Mouse (Mus musculus): Measurements from ENCODE around the gene Hexim2. TPM values are rescaled to one million over a fixed set of nuclear protein-coding genes. Genes with fewer than 3 reads are reported as not detected.

Gene Hexim2
- polyA plus RNA-seq, 1 experiment from 2014 or later, result 24.2 TPM

DNA sequence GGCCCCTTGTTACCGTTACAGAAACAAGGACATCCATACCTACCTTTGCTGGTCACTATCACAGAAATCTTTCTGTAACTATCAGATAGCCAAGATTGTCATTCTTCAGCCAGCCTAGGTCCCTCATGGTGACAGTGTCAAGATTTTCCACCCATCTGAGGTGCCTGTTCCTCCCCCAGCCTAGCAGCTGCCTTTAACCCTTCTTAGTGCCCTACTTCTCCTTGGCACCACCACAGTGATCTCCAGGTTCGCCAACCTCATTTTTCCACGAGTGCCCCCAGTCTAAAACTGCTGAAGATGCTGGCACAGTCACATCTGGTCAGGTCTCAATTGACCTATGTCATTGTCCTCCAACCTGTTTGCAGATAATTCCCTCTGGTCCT lies 37.9 kb downstream of the Hexim2 start:
- Histone ChIP-seq H3K27ac (no peak overlapping the region; the same call in 1 of the 2 replicates), H3K9me3 (ENCODE audit: control insufficient read depth, low read length) (no peaks in the 10 kb centered on the region), H3K4me1 (replicated peaks; ENCODE audit: control insufficient read depth, insufficient read depth, low read length) (peaks cover 17% of the 10 kb centered on the region; the same call in 1 of the 2 replicates), H3K4me3 (replicated peaks; ENCODE audit: low read length) (peak overlapping the region; percentile 77), H3K9ac (peak overlapping the region; percentile 82), H3K36me3 (replicated peaks; ENCODE audit: control insufficient read depth, insufficient read depth) (no peaks in the 10 kb centered on the region), H3K4me2 (replicated peaks) (peak overlapping the region; percentile 92), H3K27me3 (ENCODE audit: control insufficient read depth, insufficient read depth, low read length) (peaks cover 31% of the 10 kb centered on the region)
- 55% methylated on average over 3 of the region's 3 CpGs for WGBS
- ATAC-seq (ENCODE audit: low FRiP score), result no peak; the same call in 1 of the 2 replicates
- DNase-seq (ENCODE audit: low spot score), result no peak

DNA sequence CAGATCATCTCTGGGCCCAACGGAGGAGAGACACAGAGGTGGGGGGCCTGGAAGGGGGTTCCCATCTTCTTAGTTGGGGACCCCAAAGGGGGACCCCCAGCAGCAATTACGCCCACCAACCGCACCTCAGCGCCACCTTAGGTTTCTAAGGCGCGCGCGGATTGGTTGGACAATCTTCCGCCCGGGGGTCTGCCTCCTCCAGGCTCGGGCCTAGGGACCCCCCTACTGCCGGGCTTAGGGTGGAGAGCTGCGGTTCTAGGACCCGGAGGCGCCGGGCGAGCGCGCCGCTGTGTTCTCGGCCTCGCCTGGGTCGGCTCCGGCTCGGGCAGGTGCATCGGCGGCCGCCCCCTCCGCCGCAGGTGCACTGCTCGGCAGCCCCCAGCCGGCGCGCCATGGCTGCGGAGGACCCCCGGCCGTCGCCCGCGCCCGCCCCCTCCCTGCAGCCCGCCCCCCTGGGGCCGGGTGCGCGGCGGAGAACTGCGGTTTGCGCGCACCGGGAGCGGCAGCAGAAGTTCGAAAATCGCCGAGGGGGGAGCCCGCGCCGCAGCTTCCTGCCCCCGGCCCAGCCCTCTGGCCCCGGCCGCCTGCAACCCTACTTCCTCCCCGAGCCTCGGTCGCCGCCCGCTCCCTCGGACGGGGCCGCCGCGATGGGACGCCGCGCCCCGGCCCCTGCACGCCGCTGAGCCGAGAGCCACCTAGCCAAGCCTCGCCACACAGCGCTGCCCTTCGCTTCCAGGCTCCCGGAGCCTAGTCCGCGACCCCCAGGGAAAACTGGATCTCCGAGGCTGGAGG lies 38.5 kb downstream of the Hexim2 start, which contains the start of gene Fmnl1:
Fmnl1 (plus strand) TSS at position 614 of the 792 bp plus-strand sequence.
- under 1% methylated on average over 61 of the region's 84 CpGs for WGBS
- Histone ChIP-seq H3K4me1 (replicated peaks; ENCODE audit: control insufficient read depth, insufficient read depth, low read length) (peaks cover 17% of the 10 kb centered on the region; the same call in 1 of the 2 replicates), H3K27me3 (ENCODE audit: control insufficient read depth, insufficient read depth, low read length) (peaks cover 31% of the 10 kb centered on the region)

DNA sequence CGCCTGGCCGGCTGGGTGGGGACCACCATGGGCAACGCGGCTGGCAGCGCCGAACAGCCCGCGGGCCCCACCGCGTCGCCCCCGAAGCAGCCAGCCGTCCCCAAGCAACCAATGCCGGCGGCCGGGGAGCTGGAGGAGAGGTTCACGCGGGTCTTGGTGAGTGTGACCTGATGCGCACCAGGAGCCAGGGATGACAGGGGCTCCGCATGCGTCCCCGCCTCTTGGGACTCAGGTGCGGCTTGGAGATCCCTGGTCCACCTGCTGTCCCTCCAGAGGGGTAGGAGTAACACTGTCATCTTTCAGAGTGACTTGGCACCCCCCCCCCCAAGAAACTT lies 39.0 kb downstream of the Hexim2 start:
- Histone ChIP-seq H3K9ac (peak overlapping the region; percentile 82), H3K4me1 (replicated peaks; ENCODE audit: control insufficient read depth, insufficient read depth, low read length) (peaks cover 17% of the 10 kb centered on the region; the same call in 1 of the 2 replicates), H3K36me3 (replicated peaks; ENCODE audit: control insufficient read depth, insufficient read depth) (no peaks in the 10 kb centered on the region), H3K27me3 (ENCODE audit: control insufficient read depth, insufficient read depth, low read length) (peaks cover 31% of the 10 kb centered on the region), H3K4me3 (replicated peaks; ENCODE audit: low read length) (peak overlapping the region; percentile 77), H3K9me3 (ENCODE audit: control insufficient read depth, low read length) (no peaks in the 10 kb centered on the region), H3K4me2 (replicated peaks) (peak overlapping the region; percentile 92), H3K27ac (peak overlapping the region; percentile 62; the same call in 1 of the 2 replicates)
- ATAC-seq (ENCODE audit: low FRiP score) (no peak), DNase-seq (ENCODE audit: low spot score) (no peak)
- WGBS, result 2% methylated on average over 23 of the region's 23 CpGs

More for the DNA sequence above, 38.5 kb downstream of the Hexim2 start, which contains the start of gene Fmnl1:
- H3K4me2 ChIP-seq (replicated peaks), result peak within 1 kb of the TSS; percentile 92
- peak; percentile 68 for DNase-seq (ENCODE audit: low spot score)
- peak within 1 kb of the TSS; percentile 82 for H3K9ac ChIP-seq
- H3K27ac ChIP-seq, result peak within 1 kb of the TSS; percentile 62
- H3K9me3 ChIP-seq (ENCODE audit: control insufficient read depth, low read length), result no peaks in the 10 kb centered on the region
- ATAC-seq (ENCODE audit: low FRiP score), result peak; percentile 82
- H3K36me3 ChIP-seq (replicated peaks; ENCODE audit: control insufficient read depth, insufficient read depth), result no peaks in the 10 kb centered on the region
- H3K4me3 ChIP-seq (replicated peaks; ENCODE audit: low read length), result peak within 1 kb of the TSS; percentile 77

DNA sequence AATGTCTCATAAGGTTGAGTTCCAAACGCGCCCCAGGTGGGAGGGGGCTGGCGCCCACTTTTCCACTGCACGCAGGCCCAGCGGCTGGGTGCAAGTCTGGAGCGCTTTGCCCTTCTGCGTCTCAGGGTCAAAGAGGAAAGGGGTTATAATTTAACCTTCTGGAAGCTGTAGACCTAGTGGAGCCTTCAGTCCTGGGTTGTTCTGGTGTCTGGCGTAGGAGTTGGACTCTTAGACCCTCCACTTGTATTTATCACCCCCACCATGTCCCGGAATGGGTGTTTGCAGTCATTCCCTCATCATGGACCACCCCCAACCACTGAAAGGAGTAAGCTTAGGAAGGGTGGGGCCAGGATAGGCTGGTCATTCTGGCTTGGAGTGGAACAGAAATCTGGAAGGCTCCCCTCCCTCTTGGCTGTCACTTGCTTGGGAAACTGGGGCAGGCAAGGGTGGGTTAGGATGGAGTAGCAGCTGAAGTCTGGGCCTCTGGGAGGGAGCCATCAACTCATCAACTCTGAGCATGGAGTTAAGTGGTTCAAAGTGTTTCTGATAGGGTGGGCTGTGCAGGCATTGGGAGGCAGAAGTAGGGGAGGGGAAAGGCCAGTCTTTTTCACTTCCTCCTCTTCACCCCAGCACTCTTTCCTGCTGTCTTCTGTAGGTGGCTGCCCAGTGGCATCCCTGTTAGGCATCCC lies 39.6 kb downstream of the Hexim2 start:
- ATAC-seq (ENCODE audit: low FRiP score), result no peak
- no peak for DNase-seq (ENCODE audit: low spot score)
- Histone ChIP-seq H3K36me3 (replicated peaks; ENCODE audit: control insufficient read depth, insufficient read depth) (no peaks in the 10 kb centered on the region), H3K27ac (no peak overlapping the region), H3K4me3 (replicated peaks; ENCODE audit: low read length) (peak overlapping the region; percentile 77), H3K27me3 (ENCODE audit: control insufficient read depth, insufficient read depth, low read length) (peaks cover 31% of the 10 kb centered on the region), H3K4me2 (replicated peaks) (peak overlapping the region; percentile 92), H3K9me3 (ENCODE audit: control insufficient read depth, low read length) (no peaks in the 10 kb centered on the region), H3K9ac (peak overlapping the region; percentile 82; the same call in 1 of the 2 replicates), H3K4me1 (replicated peaks; ENCODE audit: control insufficient read depth, insufficient read depth, low read length) (peaks cover 17% of the 10 kb centered on the region; the same call in 1 of the 2 replicates)
- 58% methylated on average over 9 of the region's 9 CpGs for WGBS

DNA sequence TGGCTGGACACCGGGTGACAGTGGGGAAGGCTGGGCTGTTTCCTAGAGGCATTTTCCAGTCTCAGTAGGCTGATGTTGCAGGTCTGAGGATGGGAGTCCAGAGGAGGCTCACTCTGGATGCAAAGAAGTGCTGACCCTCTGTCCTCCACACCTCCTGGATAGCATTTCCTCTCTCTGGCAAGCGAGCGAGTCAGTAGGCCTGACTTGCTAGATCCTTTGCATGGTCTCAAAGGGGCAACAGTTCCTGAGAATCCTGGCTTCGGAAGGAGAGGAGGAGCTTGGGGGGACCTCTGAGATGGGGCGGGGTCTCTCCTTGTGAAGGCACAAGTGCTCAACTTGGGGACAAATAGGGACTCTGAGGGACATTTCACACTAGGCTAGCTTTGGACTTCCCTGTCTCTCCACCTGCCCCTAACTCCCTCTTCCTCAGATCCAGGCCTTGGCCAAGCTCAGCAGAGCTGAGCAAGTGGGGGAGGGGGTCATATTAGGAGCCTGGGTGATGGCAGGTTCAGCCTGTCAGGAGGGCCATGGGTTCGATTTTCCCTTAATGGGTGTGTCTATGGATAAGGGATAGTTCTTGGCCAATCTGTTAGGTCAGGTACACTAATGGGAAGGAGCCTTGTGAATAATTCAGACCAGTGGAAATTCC lies 40.3 kb downstream of the Hexim2 start:
- no peak overlapping the region; the same call in 1 of the 2 replicates for H3K9ac ChIP-seq
- WGBS, result 63% methylated on average over 6 of the region's 6 CpGs
- peaks cover 17% of the 10 kb centered on the region; the same call in 1 of the 2 replicates for H3K4me1 ChIP-seq (replicated peaks; ENCODE audit: control insufficient read depth, insufficient read depth, low read length)
- H3K27me3 ChIP-seq (ENCODE audit: control insufficient read depth, insufficient read depth, low read length), result peaks cover 31% of the 10 kb centered on the region
- H3K4me3 ChIP-seq (replicated peaks; ENCODE audit: low read length), result no peak overlapping the region
- H3K9me3 ChIP-seq (ENCODE audit: control insufficient read depth, low read length), result no peaks in the 10 kb centered on the region
- peak overlapping the region; percentile 92 for H3K4me2 ChIP-seq (replicated peaks)
- no peak for DNase-seq (ENCODE audit: low spot score)
- no peak for ATAC-seq (ENCODE audit: low FRiP score)
- no peak overlapping the region for H3K27ac ChIP-seq
- H3K36me3 ChIP-seq (replicated peaks; ENCODE audit: control insufficient read depth, insufficient read depth), result no peaks in the 10 kb centered on the region

DNA sequence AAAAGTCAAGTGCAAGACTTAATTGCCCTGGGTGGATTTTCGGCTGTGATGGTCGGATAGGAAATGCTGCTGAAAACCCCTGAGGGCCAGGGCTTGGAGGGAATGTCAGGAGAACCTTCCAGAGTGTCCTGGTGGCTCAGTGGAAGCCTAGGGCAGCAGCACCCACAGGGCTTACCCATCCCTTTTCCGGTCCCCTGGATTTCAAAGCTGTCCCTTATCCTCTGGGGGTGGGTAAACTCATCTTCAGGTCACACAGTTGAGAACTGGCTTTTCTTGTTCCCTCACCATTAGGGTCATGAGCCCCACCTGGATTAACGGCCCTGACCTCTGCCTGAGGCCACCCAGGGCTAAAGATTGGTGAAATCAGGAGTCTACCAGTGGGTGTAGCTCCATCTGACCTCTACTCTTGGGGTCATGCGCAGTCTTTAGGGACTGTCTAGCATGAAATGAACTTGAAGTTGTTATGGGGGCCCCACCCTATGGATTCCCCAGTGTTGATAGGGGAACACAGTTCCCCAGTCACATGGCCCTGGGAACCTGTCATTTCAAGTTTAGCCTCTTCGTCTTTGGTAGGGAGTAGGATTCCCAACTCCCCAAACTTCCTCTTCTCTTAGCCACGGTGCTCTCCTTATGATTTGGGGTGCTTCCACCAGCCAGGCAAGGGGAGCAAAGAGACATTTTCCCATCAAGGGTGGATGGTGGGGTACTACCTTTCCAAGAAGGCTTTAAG lies 41.0 kb downstream of the Hexim2 start:
- Histone ChIP-seq H3K4me1 (replicated peaks; ENCODE audit: control insufficient read depth, insufficient read depth, low read length) (peaks cover 17% of the 10 kb centered on the region; the same call in 1 of the 2 replicates), H3K27me3 (ENCODE audit: control insufficient read depth, insufficient read depth, low read length) (peaks cover 31% of the 10 kb centered on the region), H3K36me3 (replicated peaks; ENCODE audit: control insufficient read depth, insufficient read depth) (no peaks in the 10 kb centered on the region), H3K4me2 (replicated peaks) (no peak overlapping the region), H3K4me3 (replicated peaks; ENCODE audit: low read length) (no peak overlapping the region), H3K9ac (no peak overlapping the region), H3K27ac (no peak overlapping the region), H3K9me3 (ENCODE audit: control insufficient read depth, low read length) (no peaks in the 10 kb centered on the region)
- WGBS, result 83% methylated on average over 7 of the region's 7 CpGs
- DNase-seq (ENCODE audit: low spot score) (no peak), ATAC-seq (ENCODE audit: low FRiP score) (no peak)

DNA sequence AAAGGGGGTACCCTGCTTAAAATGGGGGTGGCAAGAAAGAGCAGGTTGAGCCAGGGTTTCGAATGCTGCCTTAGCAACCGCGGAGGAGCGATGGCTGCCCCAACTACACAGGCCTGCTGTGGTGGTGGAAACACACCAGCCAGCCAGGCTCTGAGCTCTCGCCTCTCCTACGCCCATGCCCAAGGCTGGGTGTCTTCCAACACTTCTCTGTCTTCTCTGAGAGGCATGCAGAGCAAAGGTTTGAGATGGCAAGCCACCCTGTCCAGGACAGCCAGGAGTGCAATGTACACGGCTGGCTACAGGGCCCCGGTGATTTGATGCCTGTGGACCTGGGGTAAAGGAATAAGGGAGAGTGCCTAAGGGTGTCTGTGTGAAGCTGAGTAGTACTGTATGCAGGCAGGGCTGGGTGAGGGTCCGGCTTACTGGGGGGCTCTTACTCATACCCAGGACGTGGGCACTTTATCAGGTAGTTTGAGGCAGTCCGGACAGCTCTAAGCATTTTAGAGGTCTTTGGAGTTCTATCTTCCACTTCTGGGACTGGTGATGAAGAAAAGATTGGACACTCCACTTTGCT lies 41.6 kb downstream of the Hexim2 start:
- Histone ChIP-seq H3K9ac (no peak overlapping the region), H3K4me2 (replicated peaks) (no peak overlapping the region), H3K4me1 (replicated peaks; ENCODE audit: control insufficient read depth, insufficient read depth, low read length) (peaks cover 16% of the 10 kb centered on the region; the same call in 1 of the 2 replicates), H3K4me3 (replicated peaks; ENCODE audit: low read length) (no peak overlapping the region), H3K36me3 (replicated peaks; ENCODE audit: control insufficient read depth, insufficient read depth) (no peaks in the 10 kb centered on the region), H3K9me3 (ENCODE audit: control insufficient read depth, low read length) (no peaks in the 10 kb centered on the region), H3K27ac (no peak overlapping the region), H3K27me3 (ENCODE audit: control insufficient read depth, insufficient read depth, low read length) (peaks cover 31% of the 10 kb centered on the region)
- no peak for DNase-seq (ENCODE audit: low spot score)
- no peak for ATAC-seq (ENCODE audit: low FRiP score)
- WGBS, result 93% methylated on average over 11 of the region's 11 CpGs

DNA sequence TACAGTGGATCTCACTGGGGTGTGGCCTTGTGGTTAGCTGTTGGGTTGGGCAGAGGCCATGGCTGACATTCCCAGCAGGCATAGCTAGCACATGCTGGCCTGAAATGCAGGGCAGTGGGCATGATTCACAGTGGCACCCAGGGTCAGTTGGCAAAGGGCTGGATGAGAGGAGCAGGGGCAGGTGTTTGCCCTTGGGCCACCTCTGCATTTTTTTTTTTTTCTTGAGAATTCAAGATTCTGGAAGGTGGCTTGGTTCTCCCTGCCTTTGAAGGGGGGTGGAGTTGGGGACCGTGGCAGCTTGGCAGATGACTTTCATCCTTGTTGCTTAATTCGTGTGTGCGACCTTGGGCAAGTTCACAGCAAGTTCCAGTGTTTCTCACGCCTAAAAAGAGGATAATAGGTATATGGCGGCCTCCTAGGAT lies 42.2 kb downstream of the Hexim2 start:
- no peak for ATAC-seq (ENCODE audit: low FRiP score)
- no peak overlapping the region for H3K4me2 ChIP-seq (replicated peaks)
- H3K4me1 ChIP-seq (replicated peaks; ENCODE audit: control insufficient read depth, insufficient read depth, low read length), result peaks cover 12% of the 10 kb centered on the region; the same call in 1 of the 2 replicates
- no peak overlapping the region for H3K27ac ChIP-seq
- WGBS, result 82% methylated on average over 5 of the region's 5 CpGs
- H3K9me3 ChIP-seq (ENCODE audit: control insufficient read depth, low read length), result no peaks in the 10 kb centered on the region
- no peak overlapping the region for H3K9ac ChIP-seq
- DNase-seq (ENCODE audit: low spot score), result no peak
- no peak overlapping the region for H3K4me3 ChIP-seq (replicated peaks; ENCODE audit: low read length)
- peaks cover 30% of the 10 kb centered on the region for H3K27me3 ChIP-seq (ENCODE audit: control insufficient read depth, insufficient read depth, low read length)
- no peaks in the 10 kb centered on the region for H3K36me3 ChIP-seq (replicated peaks; ENCODE audit: control insufficient read depth, insufficient read depth)

Data from hindbrain, embryonic 14.5 days (tissue).